Mouse (Mus musculus) lung, postnatal 0 days (tissue): ENCODE results near the gene Ifitm2.

Experiments used
- CTCF ChIP-seq: IDR thresholded peaks from 2 replicates; pipeline ENCODE4 v1.5.1; 2016; ENCODE audit warnings: antibody characterized with exemption, mild to moderate bottlenecking
- EP300 ChIP-seq: IDR thresholded peaks from 2 replicates; pipeline ENCODE4 v1.6.1; 2016; ENCODE audit warnings: antibody characterized with exemption, mild to moderate bottlenecking, control low read depth

- TF ChIP-seq EP300: no peak
- TF ChIP-seq CTCF: no peak
These were observed 25.9 kb upstream of the Ifitm2 start for GRCm38 (mm10) chr7:140981704-140982103.
